Mouse (Mus musculus) liver, embryonic 11.5 days (tissue): ENCODE data around the gene Cenpb. TPM values are rescaled to one million over a fixed set of nuclear protein-coding genes. Genes with fewer than 3 reads are reported as not detected.

ENCODE experiments used
- ATAC-seq: fragments of 200-750 bp; cut with Nextera tagmentation; replicated peaks from 2 replicates; pipeline ENCODE4 v1.8.0; 2017; ENCODE audit warnings: moderate number of reproducible peaks, mild to moderate bottlenecking, moderate TSS enrichment, moderate library complexity; ENCODE audit not compliant: low FRiP score
- DNase-seq: peaks from one replicate; pipeline ENCODE4 v3.0.0-alpha.2; 2017; ENCODE audit warnings: low spot score
- H3K27ac ChIP-seq: fragments of 300-500 bp; sonication (generic); 2 replicates; pipeline ENCODE4 v1.5.1; 2014; ENCODE audit warnings: mild to moderate bottlenecking, low read depth, low read length, control low read depth
- H3K27me3 ChIP-seq: fragments of 300-500 bp; sonication (generic); replicated peaks from 2 replicates; pipeline ENCODE4 v1.6.1; 2014; ENCODE audit warnings: low read length, mixed read lengths; ENCODE audit not compliant: control insufficient read depth, insufficient read depth
- H3K36me3 ChIP-seq: fragments of 300-500 bp; sonication (generic); 2 replicates; pipeline ENCODE4 v1.6.1; 2014; ENCODE audit warnings: mild to moderate bottlenecking, low read length, moderate library complexity, mixed read lengths; ENCODE audit not compliant: control insufficient read depth, insufficient read depth
- H3K4me1 ChIP-seq: fragments of 300-500 bp; sonication (generic); replicated peaks from 2 replicates; pipeline ENCODE4 v1.6.1; 2014; ENCODE audit warnings: low read length, mixed read lengths; ENCODE audit not compliant: control insufficient read depth, insufficient read depth
- H3K4me2 ChIP-seq: fragments of 300-500 bp; sonication (generic); 2 replicates; pipeline ENCODE4 v1.6.1; 2014; ENCODE audit warnings: mild to moderate bottlenecking, control low read depth, moderate library complexity
- H3K4me3 ChIP-seq: fragments of 300-500 bp; sonication (generic); 2 replicates; pipeline ENCODE4 v1.5.1; 2014; ENCODE audit warnings: low read depth, low read length, control low read depth
- H3K9ac ChIP-seq: fragments of 300-500 bp; sonication (generic); 2 replicates; pipeline ENCODE4 v1.6.1; 2014; ENCODE audit warnings: low read depth, low read length, control low read depth
- H3K9me3 ChIP-seq: fragments of 300-500 bp; sonication (generic); 2 replicates; pipeline ENCODE4 v1.6.1; 2016; ENCODE audit warnings: low read length, inconsistent platforms, mixed read lengths; ENCODE audit not compliant: control insufficient read depth
- WGBS: fragments of 180-500 bp; shearing (Covaris S2); extraction: QIAGEN DNeasy Blood & Tissue Kit; methylation state at CpG from one replicate; pipeline ENCODE4 v1.1.7; 2014; 5-methylcytosine and 5-hydroxymethylcytosine counted together
- polyA plus RNA-seq: library from polyadenylated mRNA; unstranded; fragments of >200 nt; fragmentation: Nextera tagmentation; extraction: Ambion mirVana; gene quantifications from 2 replicates; pipeline ENCODE4 v1.2.1, GENCODE M21; 2014

The Cenpb gene
- polyA plus RNA-seq, 1 experiment from 2014 or later, result 4.9 TPM

DNA sequence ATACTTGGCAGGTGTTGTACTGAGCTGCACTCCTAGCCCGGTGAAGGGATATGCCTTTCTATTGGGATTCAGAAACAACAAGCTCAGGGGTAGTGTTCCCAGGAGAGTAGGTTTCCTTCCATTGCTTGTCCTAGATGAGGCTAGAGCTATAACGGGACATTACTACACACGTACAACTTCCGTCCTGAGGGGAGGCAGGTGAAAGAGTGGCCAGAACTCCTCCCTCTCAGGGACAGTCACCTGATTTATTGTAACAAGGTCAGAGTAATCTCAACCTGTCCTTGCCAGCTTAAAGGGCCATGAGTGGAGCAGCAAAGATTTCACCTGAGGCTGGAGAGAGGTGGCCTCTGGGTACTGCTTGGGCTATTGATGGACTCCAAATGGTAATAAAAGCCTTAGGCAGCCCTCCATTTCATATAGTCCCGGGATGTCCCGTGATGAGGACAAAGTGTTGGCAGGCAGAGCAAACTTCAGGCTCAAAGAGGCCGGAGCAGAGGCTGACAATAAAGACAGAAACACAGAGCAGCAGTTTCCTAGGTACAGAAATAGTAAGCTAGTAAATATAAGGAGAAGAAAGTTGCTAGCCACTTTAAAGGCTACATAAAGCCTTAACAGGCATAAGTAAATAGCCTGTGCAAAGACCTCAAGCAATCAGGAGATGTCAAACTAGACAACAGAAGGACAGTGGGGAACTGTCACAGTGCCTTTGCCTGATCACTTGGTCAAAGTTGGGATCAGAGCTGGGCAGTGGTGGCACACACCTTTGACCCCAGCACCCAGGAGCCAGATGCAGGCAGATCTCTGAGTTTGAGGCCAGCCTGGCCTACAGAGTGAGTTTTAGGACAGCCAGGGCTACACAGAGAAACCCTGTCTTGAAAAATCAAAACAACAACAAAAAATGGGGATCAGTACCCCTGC lies 36.3 kb upstream of the Cenpb start:
- Histone ChIP-seq H3K27ac (no peak overlapping the region), H3K4me1 (peaks cover 24% of the 10 kb centered on the region), H3K27me3 (no peaks in the 10 kb centered on the region), H3K4me3 (no peak overlapping the region), H3K36me3 (no peaks in the 10 kb centered on the region), H3K9me3 (no peaks in the 10 kb centered on the region), H3K9ac (no peak overlapping the region), H3K4me2 (no peak overlapping the region)
- no peak for ATAC-seq
- DNase-seq, result no peak
- 87% methylated on average over 7 of the region's 7 CpGs for WGBS

DNA sequence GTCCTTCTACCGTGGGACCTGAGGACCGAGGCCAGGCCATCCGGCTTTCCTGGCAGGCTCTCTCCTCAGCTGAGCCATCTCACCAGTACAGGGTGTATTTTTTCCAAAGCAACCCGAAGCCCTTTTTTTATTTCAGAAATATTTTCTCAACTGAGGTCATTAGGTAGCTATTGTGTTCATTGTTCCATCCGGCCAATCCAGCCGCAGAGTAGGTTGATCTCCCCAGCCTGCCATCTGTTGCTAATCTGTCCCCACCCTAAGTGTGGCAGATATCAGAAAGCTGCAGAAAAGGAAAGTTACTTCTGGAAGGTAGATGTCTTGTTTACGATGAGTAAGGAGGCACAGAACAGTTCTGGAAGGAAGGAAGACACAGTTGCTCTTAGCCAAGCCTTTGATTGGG lies 33.9 kb upstream of the Cenpb start:
- peak overlapping the region; percentile 44 for H3K4me2 ChIP-seq

DNA sequence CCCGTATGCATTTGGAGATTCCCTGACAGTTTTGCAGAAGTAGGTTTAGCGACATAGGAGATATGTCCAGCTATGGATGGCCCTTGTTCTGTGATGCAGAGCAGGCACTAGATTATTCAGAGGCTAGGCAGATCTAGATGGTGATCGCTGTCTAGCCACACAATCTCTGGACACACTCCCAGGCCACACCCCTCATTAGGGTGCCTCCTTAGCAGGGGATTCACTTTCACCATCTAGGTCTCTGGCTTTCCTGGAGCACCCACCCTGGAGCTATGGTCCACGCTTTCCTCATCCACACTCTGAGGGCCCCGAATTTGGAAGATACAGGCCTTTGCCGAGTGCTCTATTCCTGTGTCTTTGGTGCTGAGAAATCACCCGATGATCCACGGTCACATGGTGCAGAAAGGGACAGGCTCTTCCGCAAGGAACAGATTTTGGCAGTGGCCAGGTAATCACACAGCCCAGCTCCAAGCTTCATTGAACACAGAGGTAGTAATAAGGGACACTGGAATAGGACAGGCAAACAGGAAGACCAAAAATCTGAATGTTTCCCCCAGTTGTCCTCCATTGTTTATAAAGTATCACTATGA lies 31.3 kb upstream of the Cenpb start:
- H3K36me3 ChIP-seq, result no peaks in the 10 kb centered on the region
- peaks cover 53% of the 10 kb centered on the region for H3K4me1 ChIP-seq
- 63% methylated on average over 9 of the region's 9 CpGs for WGBS
- H3K4me3 ChIP-seq, result peak overlapping the region; percentile 67
- peak overlapping the region; percentile 88 for H3K4me2 ChIP-seq
- H3K27ac ChIP-seq, result peak overlapping the region; percentile 67; the same call in 1 of the 2 replicates
- no peaks in the 10 kb centered on the region for H3K27me3 ChIP-seq
- ATAC-seq (no peak), DNase-seq (no peak)
- H3K9me3 ChIP-seq, result no peaks in the 10 kb centered on the region
- peak overlapping the region; percentile 60 for H3K9ac ChIP-seq

More for the DNA sequence above, 33.9 kb upstream of the Cenpb start:
- ATAC-seq (peak; percentile 72), DNase-seq (no peak)
- Histone ChIP-seq H3K27me3 (no peaks in the 10 kb centered on the region), H3K4me3 (no peak overlapping the region), H3K27ac (peak overlapping the region; percentile 70), H3K9ac (peak overlapping the region; percentile 51), H3K36me3 (no peaks in the 10 kb centered on the region), H3K4me1 (peaks cover 39% of the 10 kb centered on the region), H3K9me3 (no peaks in the 10 kb centered on the region)
- 63% methylated on average over 7 of the region's 7 CpGs for WGBS

DNA sequence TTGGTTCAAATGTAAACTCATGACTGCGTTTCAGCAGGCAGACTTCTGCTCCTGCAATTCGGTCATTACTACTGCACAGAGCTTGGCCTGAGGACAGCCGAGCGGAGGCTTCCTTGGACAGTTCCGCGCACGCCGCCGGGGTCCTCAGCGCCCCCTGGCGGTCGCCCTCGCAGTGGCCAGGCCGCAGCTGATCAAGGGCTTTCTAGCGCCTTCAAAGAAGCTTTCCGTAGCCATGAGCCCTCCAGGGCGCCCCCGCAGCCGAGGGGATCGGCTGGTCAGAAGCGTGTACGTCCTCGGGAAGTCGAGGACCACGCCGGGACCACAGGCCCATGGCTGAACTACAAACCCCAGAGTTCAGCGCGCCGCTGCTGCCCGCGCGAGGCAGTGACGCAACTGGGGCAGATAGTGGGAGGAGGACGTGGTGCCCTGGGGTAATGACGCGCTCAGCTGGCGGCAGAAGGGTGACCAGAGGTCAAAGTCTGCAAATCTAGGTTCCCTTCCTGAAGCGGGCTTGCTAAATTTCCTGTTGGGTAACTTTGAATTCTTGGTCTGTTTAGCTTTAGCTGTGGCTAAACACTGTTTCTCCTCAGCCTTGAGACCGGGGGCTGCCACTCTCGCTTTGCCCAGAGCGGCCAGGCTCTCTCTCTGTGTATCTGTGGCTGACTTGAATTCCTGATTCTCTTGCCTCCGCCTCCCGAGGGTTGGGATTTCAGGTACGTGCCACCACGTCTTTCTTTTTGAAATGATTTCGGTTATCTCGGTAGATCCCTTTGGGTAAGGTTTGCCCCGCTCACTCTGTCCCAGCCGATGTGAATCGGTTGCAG lies 30.3 kb upstream of the Cenpb start:
- H3K9ac ChIP-seq, result peak overlapping the region; percentile 60
- no peaks in the 10 kb centered on the region for H3K27me3 ChIP-seq
- H3K4me1 ChIP-seq, result peaks cover 60% of the 10 kb centered on the region
- no peaks in the 10 kb centered on the region for H3K36me3 ChIP-seq
- peak overlapping the region; percentile 67 for H3K4me3 ChIP-seq
- DNase-seq, result peak; percentile 96
- peak; percentile 83 for ATAC-seq
- peak overlapping the region; percentile 88 for H3K4me2 ChIP-seq
- peak overlapping the region; percentile 67 for H3K27ac ChIP-seq
- 1% methylated on average over 50 of the region's 50 CpGs for WGBS
- no peaks in the 10 kb centered on the region for H3K9me3 ChIP-seq

DNA sequence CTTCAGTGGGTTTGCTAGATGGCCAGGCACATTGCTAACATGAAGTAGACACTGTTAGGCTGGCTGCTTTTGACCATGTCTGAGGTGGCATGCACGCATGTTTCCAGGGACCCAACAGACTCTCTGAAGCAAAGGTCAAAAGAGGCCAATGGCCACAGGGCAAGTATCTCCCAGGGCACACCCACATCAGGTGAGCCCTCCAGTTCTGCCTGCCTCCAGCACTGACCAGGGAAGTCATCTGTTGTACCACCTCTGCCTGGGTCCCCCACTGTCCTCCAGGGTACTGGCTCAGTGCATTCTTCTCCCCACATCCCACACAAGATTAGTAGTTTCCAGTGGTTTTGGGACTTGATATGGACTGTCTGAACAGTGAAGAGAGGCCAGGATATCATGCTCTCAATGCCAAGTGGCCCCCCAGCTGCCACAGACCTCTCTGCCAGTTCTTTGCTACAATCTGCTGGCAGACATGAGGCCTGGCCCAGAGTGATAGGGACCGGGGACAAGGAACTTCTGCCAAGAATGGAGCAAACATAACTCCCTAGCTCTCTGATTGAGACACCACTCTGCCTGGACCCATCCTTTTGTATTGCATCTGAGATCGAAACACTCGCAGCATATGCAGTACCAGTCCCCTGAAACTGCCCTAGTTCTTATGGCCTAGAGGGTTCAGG lies 29.4 kb upstream of the Cenpb start:
- DNase-seq (peak; percentile 50), ATAC-seq (no peak)
- peak overlapping the region; percentile 60 for H3K9ac ChIP-seq
- no peaks in the 10 kb centered on the region for H3K36me3 ChIP-seq
- WGBS, result 67% methylated on average over 4 of the region's 4 CpGs
- H3K4me3 ChIP-seq, result peak overlapping the region; percentile 67; the same call in 1 of the 2 replicates
- peaks cover 63% of the 10 kb centered on the region for H3K4me1 ChIP-seq
- no peaks in the 10 kb centered on the region for H3K27me3 ChIP-seq
- peak overlapping the region; percentile 67; the same call in 1 of the 2 replicates for H3K27ac ChIP-seq
- H3K9me3 ChIP-seq, result no peaks in the 10 kb centered on the region
- H3K4me2 ChIP-seq, result peak overlapping the region; percentile 88

DNA sequence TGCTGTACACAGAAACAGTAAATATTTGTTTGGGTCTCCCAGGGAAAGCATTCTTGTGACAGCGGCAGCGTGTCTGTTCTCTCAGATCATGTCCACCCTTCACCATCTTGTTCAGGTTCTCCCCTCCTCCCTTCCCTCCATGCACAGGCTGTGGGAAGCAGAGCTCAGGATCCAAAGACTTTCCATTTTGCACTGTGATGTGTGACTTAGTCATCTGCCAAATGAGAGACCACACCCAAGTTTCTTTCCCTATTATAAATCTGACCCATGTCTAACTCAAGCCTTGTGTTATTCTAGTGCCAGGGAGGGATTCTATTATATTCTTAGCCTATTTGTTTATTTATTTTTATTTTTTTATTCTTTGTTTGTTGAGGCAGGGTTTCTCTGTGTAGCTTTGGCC lies 28.5 kb upstream of the Cenpb start:
- WGBS, result 87% methylated on average over 2 of the region's 2 CpGs
- Histone ChIP-seq H3K9ac (no peak overlapping the region), H3K27ac (no peak overlapping the region; the same call in 1 of the 2 replicates), H3K4me1 (peaks cover 62% of the 10 kb centered on the region), H3K4me3 (no peak overlapping the region), H3K27me3 (no peaks in the 10 kb centered on the region), H3K9me3 (no peaks in the 10 kb centered on the region), H3K36me3 (no peaks in the 10 kb centered on the region), H3K4me2 (no peak overlapping the region)
- ATAC-seq (no peak), DNase-seq (no peak)

GRCm38 (mm10) chr2:131206778-131207177 lies 26.9 kb upstream of the Cenpb start, which contains the start of gene Ap5s1:
Ap5s1 (plus strand) TSS chr2:131207078.
- ATAC-seq (no peak), DNase-seq (no peak)
- WGBS, result 69% methylated on average over 4 of the region's 4 CpGs
- Histone ChIP-seq H3K4me3 (no peak within 1 kb of the TSS), H3K36me3 (no peaks in the 10 kb centered on the region), H3K27ac (peak within 1 kb of the TSS; percentile 81), H3K9ac (peak within 1 kb of the TSS; percentile 51), H3K4me2 (peak within 1 kb of the TSS; percentile 55), H3K4me1 (peaks cover 52% of the 10 kb centered on the region), H3K27me3 (no peaks in the 10 kb centered on the region), H3K9me3 (no peaks in the 10 kb centered on the region)
